Mouse (Mus musculus) gastrocnemius, adult 18-20 months (tissue): ENCODE measurements around the gene Ccdc85a. TPM values are rescaled to one million over a fixed set of nuclear protein-coding genes. Genes with fewer than 3 reads are reported as not detected.
A peak's percentile ranks its signal among the peaks of the same experiment; 100 is the strongest.

ENCODE experiments used
- DNase-seq: peaks from one replicate; pipeline ENCODE4 v3.0.0; 2021; ENCODE audit warnings: low spot score
- long read RNA-seq, 2 experiments: library from polyadenylated mRNA; stranded (forward); transcript quantifications; one replicate each; pipeline ENCODE4 v2.0.0; 2021
- total RNA-seq, 2 experiments: library from RNA; stranded (reverse); gene quantifications; 2 replicates each; pipeline ENCODE4 v1.2.3; 2021

Gene Ccdc85a
- 10 to 100 TPM in 1 of 2 experiments, 1 to 10 TPM in 1; 5.9 to 10.2 TPM for total RNA-seq
- long read RNA-seq, experiment 1, full-length matches to known transcripts: 6 of 12 reads
- long read RNA-seq, experiment 1, partial matches to known transcripts: 3 of 12 reads
- long read RNA-seq, experiment 1, other reads (novel, unspliced or antisense): 3 of 12 reads
- long read RNA-seq, experiment 2, full-length matches to known transcripts: 6 of 7 reads
- long read RNA-seq, experiment 2, partial matches to known transcripts: 0 of 7 reads
- long read RNA-seq, experiment 2, other reads (novel, unspliced or antisense): 1 of 7 reads

DNA sequence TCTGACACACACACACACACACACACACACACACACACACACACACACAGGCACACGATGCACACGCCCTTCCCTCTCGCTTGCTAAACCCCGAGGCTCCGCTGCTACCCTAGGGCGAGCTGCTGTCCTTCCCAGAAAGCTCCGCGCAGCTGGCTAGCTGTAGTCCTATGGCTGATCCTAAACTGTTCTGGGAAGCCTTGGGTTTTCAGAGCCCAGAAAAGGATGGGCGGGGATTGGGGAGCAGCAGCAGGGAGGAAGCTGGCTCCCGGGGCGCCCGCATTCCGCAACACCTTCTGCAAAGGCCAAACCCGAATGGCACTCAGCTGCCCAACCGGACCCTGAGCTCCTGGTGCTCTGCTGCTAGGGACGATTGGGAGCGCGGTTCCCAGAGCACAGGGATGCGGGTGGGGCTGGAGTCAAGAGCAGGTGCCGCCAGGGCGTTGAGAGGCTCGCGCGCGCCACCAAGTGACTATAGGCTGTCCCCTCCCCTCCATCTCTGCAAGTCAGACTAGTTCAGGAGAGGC, at the start of gene Ccdc85a:
TSS of gene Ccdc85a (minus strand) at position 414 of the 524 bp plus-strand sequence.
- peak; percentile 85 for DNase-seq

DNA sequence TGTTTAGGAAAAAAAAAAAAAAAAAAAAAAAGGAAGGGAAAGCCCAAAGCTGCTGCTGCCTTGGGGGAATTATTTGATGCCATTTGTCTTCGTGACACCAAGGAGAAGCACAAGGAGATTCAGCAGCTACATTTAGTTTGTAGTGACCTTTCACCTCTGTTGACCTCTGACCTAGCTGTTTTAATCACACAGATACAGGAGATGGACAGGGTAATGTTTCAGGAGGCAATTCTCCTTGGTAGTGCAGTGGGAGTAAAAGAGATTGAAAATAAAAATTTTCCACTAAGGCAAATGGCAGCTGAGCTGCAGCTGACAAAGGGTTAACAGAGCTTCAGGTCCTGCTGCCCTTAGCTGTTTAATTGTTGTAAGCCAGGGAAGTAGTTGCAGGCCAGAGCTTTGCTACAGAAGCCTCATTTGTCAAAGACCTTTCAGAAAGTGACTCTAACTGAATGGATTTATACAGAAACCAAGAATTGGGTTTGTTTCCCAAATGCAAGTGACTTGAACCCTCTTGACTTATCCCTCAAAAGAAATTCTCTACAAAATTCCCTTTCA, 49.5 kb upstream of the Ccdc85a start:
- no peak for DNase-seq

GRCm38 (mm10) chr11:28633093-28633492, 49.0 kb upstream of the Ccdc85a start:
- DNase-seq: no peak

DNA sequence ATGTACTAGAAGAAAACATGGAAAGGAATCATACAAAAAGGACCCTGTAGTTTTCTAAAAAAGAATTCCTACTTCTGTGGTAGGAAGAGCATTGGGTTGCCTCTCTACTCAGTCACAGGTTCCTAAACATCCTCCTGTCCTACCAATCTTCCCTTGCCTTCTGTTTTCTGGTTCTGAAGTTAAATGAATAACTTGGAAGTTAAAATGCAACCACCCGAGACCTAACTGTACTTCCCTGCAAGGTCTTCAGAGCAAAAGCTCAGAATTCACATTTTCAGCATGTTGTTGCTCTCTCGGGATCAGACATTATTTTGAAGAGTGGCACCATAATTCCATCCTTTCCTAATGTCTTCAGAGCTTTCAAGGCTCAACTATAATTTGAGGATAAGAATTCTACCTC, 46.6 kb upstream of the Ccdc85a start:
- no peak for DNase-seq

- no peak for DNase-seq
These were observed 26.8 kb upstream of the Ccdc85a start for GRCm38 (mm10) chr11:28610781-28611491.

DNA sequence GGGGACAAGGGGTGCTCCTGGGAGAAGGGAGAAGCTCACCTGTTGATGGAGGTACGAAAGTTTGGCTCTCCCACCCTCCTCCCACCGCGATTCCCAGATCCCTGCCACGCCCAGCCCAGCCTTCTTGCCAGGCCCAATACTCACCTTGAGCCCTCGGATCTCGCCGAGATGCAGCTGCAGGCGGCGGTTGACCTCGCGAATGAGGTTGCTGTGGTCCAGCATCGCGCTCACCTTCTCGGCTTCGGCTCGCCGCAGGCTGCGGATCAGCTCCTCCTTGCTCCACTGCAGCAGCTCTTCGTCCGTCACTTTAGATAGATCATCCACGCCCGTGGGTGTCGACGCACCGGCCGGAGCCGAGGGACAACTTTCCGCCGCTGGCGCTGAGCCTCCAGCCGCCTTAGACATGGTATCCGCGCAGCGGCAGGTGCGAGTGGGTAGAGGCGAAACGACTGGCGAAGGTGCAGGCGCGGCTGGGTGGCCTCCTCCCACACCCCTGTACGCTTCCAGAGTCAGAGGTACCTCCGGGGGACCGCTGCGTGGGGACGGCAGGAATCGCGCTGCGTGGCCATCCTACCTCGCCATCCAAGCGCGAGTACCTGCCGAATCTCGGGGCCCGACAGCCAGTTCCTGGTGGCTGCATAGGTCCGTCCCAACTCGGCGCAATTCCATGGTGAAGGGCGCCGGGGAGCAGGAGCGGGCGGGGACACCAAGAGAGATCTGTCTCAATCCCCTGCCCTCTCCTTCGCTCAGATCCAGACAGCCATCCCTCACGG, 800 bp downstream of the Ccdc85a start:
- no peak for DNase-seq

- peak; percentile 40 for DNase-seq
These were observed 1.9 kb downstream of the Ccdc85a start for GRCm38 (mm10) chr11:28582218-28582617.

DNA sequence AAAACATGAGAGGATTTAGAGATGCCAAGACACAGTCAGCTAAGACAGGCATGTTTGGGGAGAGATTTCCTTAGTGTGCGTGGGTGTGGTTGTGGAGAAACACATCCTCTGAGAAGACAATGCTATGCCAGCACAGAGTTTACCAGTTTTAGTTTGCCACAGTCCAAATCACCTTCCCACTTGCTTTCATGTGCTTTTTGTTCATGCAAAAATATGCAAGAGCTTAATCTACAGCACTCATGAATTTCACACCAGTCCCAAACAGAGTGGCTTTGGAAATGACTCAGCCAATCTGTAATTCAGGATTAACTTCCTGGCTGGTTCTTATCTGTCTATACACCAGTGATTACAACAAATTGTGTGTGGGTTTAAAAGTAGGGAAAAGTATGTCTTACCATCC, 11.7 kb downstream of the Ccdc85a start:
- DNase-seq: no peak

GRCm38 (mm10) chr11:28556420-28556819, 27.7 kb downstream of the Ccdc85a start:
- DNase-seq: no peak

DNA sequence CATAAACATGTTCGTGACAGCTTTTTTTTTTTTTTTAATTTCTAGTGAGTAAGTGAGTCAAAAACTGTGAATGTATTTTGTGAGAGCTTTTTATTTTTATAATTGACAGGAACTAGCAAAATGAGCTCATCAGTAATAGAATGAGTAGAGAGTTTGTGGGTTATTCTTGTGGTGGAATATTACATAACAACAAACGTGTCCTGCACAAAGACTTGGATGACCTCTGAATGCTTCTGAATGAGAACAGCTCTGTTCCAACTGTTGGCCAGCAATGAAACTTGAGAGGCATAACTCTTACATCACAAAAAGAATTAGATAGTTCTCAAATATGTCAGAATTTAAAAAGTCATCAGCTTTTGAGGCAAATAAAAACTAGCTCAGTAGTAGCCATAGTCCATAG, 40.7 kb downstream of the Ccdc85a start:
- DNase-seq: no peak

DNA sequence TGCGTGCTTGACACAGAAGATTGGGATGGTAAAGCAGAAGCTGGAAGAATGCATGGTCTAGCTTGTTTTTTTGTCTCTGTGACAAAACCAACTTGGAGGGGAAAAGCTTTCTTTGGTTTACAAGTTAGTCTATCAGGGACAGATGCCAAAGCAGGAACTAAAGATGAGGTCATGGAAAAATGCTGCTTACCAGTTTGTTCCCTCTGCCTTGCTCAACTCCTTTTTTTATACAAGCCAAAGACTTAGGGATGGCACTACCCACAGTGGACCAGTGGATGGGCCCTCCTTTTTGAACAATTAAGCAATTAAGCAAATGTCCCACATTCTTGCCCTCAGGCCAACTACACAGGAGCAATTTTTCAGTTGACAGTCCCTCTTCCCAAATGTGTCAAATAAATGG, 42.8 kb downstream of the Ccdc85a start:
- DNase-seq: no peak

DNA sequence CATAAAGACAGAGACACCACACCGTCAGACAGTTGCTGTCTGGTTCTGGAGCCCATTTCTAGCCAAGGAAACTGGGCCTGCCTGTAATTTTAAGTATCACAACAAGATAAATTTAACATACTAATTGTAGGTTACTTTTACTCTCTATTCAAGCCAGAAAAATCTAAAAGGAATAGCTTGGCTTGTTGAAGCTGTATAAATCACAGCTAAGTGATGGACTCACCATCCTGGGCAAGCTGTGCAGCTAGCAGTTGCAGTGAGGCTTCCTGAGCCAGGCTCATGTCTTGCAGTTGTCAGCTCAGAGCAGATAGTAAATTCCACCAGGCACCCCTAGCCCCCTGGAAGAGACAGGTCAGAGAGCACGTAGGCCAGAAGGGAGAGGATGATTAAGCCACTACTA, 50.8 kb downstream of the Ccdc85a start:
- DNase-seq: no peak

GRCm38 (mm10) chr11:28501190-28501589, 82.9 kb downstream of the Ccdc85a start:
- DNase-seq: no peak

GRCm38 (mm10) chr11:28497034-28497433, 87.1 kb downstream of the Ccdc85a start:
- no peak for DNase-seq

GRCm38 (mm10) chr11:28493362-28493761, 90.8 kb downstream of the Ccdc85a start:
- no peak for DNase-seq

GRCm38 (mm10) chr11:28491330-28491729, 92.8 kb downstream of the Ccdc85a start:
- DNase-seq: no peak

- no peak for DNase-seq
These were observed 99.9 kb downstream of the Ccdc85a start for GRCm38 (mm10) chr11:28484083-28484729.

DNA sequence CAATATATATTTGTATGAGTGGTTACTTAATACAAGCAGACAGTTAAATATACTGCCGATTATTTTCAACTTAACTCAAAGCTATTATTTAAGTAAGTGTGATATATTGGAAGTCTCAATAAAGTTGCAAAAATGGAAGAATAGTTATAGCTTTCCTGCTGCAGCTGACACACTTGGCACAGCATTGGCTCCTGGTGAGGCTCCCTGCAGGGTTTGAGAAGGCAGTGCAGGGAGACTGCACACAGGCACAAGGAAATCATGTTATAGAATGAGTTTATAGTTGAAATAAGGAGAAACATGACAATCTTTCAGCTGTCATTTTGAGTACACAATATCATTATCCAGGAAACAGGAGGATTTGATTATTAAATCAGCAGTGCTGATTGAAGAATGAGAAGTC, 107.0 kb downstream of the Ccdc85a start:
- DNase-seq: no peak

GRCm38 (mm10) chr11:28465726-28466125, 118.4 kb downstream of the Ccdc85a start:
- DNase-seq: peak; percentile 7

DNA sequence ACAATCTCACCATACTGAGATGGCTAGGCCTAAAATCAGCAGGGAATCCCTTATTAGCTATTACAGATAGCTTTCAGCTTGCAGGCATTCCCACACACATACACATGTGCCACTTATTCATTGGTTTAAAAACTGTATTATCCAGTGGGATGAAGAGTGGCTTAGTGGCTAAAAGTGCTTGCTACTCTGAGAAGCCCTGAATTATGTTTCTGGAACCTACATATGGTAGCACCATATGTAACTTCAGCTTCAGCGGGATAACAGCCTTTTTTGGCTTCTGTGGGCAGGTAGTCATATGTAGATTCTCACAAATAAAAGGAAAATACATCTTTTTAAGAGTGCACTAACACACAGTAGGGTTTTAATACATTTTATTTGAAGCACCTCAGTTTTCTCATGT, 119.2 kb downstream of the Ccdc85a start:
- no peak for DNase-seq

DNA sequence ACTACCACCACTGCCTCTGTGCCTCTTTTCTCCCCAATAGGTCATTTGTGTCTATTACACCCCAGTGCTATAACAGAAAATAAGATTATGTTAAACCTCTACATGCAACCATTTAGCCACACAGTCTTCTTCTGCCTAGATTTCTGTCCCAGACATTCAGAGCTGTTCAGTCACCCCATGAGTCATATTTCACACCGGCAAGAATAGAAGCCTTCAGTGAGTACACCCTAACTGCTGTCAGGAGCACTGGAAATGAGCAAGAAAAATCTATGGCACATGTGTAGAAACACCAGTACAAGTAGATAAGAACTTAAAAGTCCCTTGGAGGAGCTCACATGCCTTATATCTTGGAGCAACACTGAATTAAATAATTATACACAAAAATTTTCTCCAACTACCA, 125.0 kb downstream of the Ccdc85a start:
- DNase-seq: no peak
